Mouse (Mus musculus) intestine, embryonic 16.5 days (tissue): ENCODE results near the gene Casp3. TPM values are rescaled to one million over a fixed set of nuclear protein-coding genes. Genes with fewer than 3 reads are reported as not detected.
"Not testable (repeated sequence)": the region's sequence is repeated elsewhere in the genome, so short reads cannot be mapped to it uniquely, and the experiment has no call there.

Source experiments
- ATAC-seq: fragments of 200-750 bp; cut with Nextera tagmentation; 2 replicates; pipeline ENCODE4 v1.8.0; 2017; ENCODE audit warnings: moderate TSS enrichment, moderate library complexity
- H3K27ac ChIP-seq: fragments of 300-500 bp; sonication (generic); 2 replicates; pipeline ENCODE4 v1.5.1; 2014; ENCODE audit warnings: mild to moderate bottlenecking, low read length
- H3K27me3 ChIP-seq: fragments of 300-500 bp; sonication (generic); replicated peaks from 2 replicates; pipeline ENCODE4 v1.6.1; 2014; ENCODE audit warnings: low read length, control low read depth, mixed read lengths; ENCODE audit not compliant: control insufficient read depth, insufficient read depth
- H3K36me3 ChIP-seq: fragments of 300-500 bp; sonication (generic); 2 replicates; pipeline ENCODE4 v1.6.1; 2014; ENCODE audit warnings: low read length, control low read depth; ENCODE audit not compliant: control insufficient read depth, insufficient read depth
- H3K4me1 ChIP-seq: fragments of 300-500 bp; sonication (generic); 2 replicates; pipeline ENCODE4 v1.6.1; 2014; ENCODE audit warnings: low read length, control low read depth, mixed read lengths; ENCODE audit not compliant: control insufficient read depth, insufficient read depth
- H3K4me2 ChIP-seq: fragments of 300-500 bp; sonication (generic); 2 replicates; pipeline ENCODE4 v1.6.1; 2014; ENCODE audit warnings: low read depth, low read length, control low read depth
- H3K4me3 ChIP-seq: fragments of 300-500 bp; sonication (generic); 2 replicates; pipeline ENCODE4 v1.5.1; 2014; ENCODE audit warnings: mild to moderate bottlenecking, low read length
- H3K9ac ChIP-seq: fragments of 300-500 bp; sonication (generic); 2 replicates; pipeline ENCODE4 v1.6.1; 2014; ENCODE audit warnings: low read depth, low read length
- H3K9me3 ChIP-seq: fragments of 300-500 bp; sonication (generic); 2 replicates; pipeline ENCODE4 v1.6.1; 2016; ENCODE audit warnings: low read length, control low read depth; ENCODE audit not compliant: control insufficient read depth
- WGBS: fragments of 180-500 bp; shearing (Covaris S2); extraction: QIAGEN DNeasy Blood & Tissue Kit; methylation state at CpG from one replicate; pipeline ENCODE4 v1.1.7; 2014; 5-methylcytosine and 5-hydroxymethylcytosine counted together
- polyA plus RNA-seq: library from polyadenylated mRNA; unstranded; fragments of >200 nt; fragmentation: Nextera tagmentation; extraction: Ambion mirVana; gene quantifications from 2 replicates; pipeline ENCODE4 v1.2.1, GENCODE M21; 2015

The Casp3 gene
- polyA plus RNA-seq: 55.3 and 59.6 TPM in 2 replicates

- peak; percentile 97 for ATAC-seq
- H3K4me1 ChIP-seq: peaks cover 10% of the 10 kb centered on the region; the same call in 1 of the 2 replicates
- under 1% methylated on average over 54 of the region's 54 CpGs for WGBS
- H3K36me3 ChIP-seq: no peaks in the 10 kb centered on the region
- peak within 1 kb of the TSS; percentile 85 for H3K9ac ChIP-seq
- H3K27ac ChIP-seq: peak within 1 kb of the TSS; percentile 90
- H3K9me3 ChIP-seq: no peaks in the 10 kb centered on the region
- H3K4me2 ChIP-seq: peak within 1 kb of the TSS; percentile 95
- peak within 1 kb of the TSS; percentile 87 for H3K4me3 ChIP-seq
- no peaks in the 10 kb centered on the region for H3K27me3 ChIP-seq
Measured at GRCm38 (mm10) chr8:46616879-46617689, at the start of gene Casp3, which contains the start of gene Primpol. Gene Casp3 (plus strand): TSS chr8:46617291. Gene Primpol (minus strand): TSS chr8:46617212.

GRCm38 (mm10) chr8:46567946-46568345 is 49.1 kb upstream of the Casp3 start:
- no peak overlapping the region for H3K4me3 ChIP-seq
- no peak overlapping the region for H3K27ac ChIP-seq
- H3K4me1 ChIP-seq: peaks cover 7% of the 10 kb centered on the region
- H3K9me3 ChIP-seq: no peaks in the 10 kb centered on the region
- H3K4me2 ChIP-seq: no peak overlapping the region
- no peaks in the 10 kb centered on the region for H3K27me3 ChIP-seq
- 83% methylated on average over 8 of the region's 8 CpGs for WGBS
- no peaks in the 10 kb centered on the region for H3K36me3 ChIP-seq
- no peak for ATAC-seq
- H3K9ac ChIP-seq: no peak overlapping the region

- 79% methylated on average over 2 of the region's 2 CpGs for WGBS
- no peak for ATAC-seq
Measured at GRCm38 (mm10) chr8:46568942-46569341, 48.1 kb upstream of the Casp3 start.

DNA sequence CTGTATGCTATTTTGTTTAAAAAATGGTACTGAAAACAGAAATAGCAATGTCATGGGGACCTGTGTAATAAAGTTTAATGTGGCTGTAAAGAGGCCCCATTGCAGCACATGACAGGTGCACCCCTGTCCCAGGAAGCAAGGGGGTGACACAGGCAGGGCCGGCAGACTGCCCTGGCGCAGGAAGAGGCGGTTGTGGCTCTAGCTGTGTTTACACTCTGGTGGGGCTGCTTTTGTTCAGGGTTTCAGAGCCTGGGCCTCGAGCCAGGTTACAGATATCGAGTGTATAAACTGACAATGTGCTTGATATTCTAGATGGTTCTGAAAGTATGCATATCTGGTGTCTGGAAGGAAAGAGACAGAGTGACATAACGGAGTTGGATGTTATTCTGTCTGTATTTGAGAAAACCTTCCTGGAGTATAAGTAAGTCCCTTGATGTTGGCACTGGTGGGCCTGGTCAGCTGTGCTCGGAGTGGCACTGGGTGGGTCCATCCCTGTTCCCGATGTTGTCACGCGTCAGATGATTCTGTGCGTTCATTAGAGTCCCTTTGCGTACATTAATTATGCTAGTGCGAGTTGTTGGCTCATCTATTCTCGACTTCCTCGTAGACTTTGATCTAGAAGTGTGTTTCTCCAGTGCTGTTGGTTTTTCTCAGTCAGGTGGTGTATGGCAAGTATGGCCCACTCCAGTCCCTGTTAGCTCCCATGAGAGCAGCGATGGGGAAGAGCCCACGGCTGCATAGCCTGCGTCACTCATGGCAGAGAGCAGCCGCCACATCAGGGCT is 47.2 kb upstream of the Casp3 start:
- H3K9me3 ChIP-seq: no peaks in the 10 kb centered on the region
- H3K4me3 ChIP-seq: no peak overlapping the region
- no peaks in the 10 kb centered on the region for H3K27me3 ChIP-seq
- peak; percentile 84 for ATAC-seq
- H3K9ac ChIP-seq: no peak overlapping the region
- H3K4me1 ChIP-seq: peaks cover 7% of the 10 kb centered on the region
- 67% methylated on average over 19 of the region's 19 CpGs for WGBS
- no peaks in the 10 kb centered on the region for H3K36me3 ChIP-seq
- peak overlapping the region; percentile 60 for H3K27ac ChIP-seq
- no peak overlapping the region for H3K4me2 ChIP-seq

More at GRCm38 (mm10) chr8:46568942-46569341, 48.1 kb upstream of the Casp3 start:
- Histone ChIP-seq H3K9me3 (no peaks in the 10 kb centered on the region), H3K4me3 (no peak overlapping the region), H3K4me2 (no peak overlapping the region), H3K27ac (no peak overlapping the region), H3K27me3 (no peaks in the 10 kb centered on the region), H3K9ac (no peak overlapping the region), H3K4me1 (peaks cover 7% of the 10 kb centered on the region), H3K36me3 (no peaks in the 10 kb centered on the region)

DNA sequence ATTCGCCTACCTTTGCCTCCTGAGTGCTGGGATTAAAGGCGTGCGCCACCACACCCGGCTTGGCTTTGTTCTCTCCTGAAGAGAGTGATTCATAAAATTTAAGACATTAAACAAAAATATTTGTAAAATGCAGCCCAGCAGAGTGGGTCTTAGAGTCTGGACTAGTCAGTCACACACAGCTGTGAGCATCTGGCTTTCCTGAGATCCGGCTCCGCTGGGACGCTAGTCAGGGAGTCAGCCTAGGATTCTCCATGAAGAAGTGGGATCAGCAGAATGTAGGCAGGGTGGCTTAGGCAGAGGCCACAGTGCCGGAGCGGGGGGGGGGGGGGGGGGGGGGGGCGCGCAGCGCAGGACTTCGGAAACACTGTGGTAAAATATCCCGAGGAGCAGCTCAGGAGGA is 46.4 kb upstream of the Casp3 start:
- 71% methylated on average over 10 of the region's 14 CpGs for WGBS
- ATAC-seq: peak; percentile 45

GRCm38 (mm10) chr8:46573446-46573845 is 43.6 kb upstream of the Casp3 start:
- no peak for ATAC-seq
- H3K9me3 ChIP-seq: no peaks in the 10 kb centered on the region
- no peak overlapping the region for H3K4me3 ChIP-seq
- H3K4me1 ChIP-seq: peaks cover 7% of the 10 kb centered on the region
- H3K4me2 ChIP-seq: no peak overlapping the region
- no peak overlapping the region for H3K9ac ChIP-seq
- no peaks in the 10 kb centered on the region for H3K27me3 ChIP-seq
- H3K36me3 ChIP-seq: peaks cover 7% of the 10 kb centered on the region; the same call in 1 of the 2 replicates
- WGBS: 97% methylated on average over 2 of the region's 2 CpGs
- no peak overlapping the region for H3K27ac ChIP-seq

More for the DNA sequence above, 46.4 kb upstream of the Casp3 start:
- Histone ChIP-seq H3K27ac (0 out of 2 replicates have a peak overlapping the region, but pooled peaks have one; percentile 60), H3K36me3 (peaks cover 2% of the 10 kb centered on the region; the same call in 1 of the 2 replicates), H3K9me3 (no peaks in the 10 kb centered on the region), H3K4me2 (no peak overlapping the region), H3K4me3 (no peak overlapping the region), H3K9ac (no peak overlapping the region), H3K27me3 (no peaks in the 10 kb centered on the region), H3K4me1 (peaks cover 7% of the 10 kb centered on the region)

DNA sequence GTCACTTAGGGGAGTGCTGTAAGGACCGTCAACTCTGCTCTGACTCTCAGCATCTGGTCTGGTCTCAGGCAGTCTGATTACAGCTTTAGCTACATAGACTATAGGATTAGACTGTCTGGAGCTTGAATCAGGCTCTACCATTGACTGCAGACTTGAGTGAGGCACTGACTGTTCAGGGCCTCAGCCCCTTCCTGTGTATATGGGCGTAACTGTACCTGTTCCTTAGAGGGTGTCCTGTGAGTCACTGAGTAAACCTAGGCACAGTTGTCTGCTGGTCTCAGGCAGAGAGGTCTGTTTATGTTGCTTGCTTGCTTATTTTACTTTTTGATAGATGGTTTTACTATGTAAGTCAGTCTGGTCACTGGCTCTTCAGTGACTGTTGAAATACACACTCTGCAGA is 43.1 kb upstream of the Casp3 start:
- Histone ChIP-seq H3K4me2 (no peak overlapping the region), H3K9ac (no peak overlapping the region), H3K36me3 (peaks cover 10% of the 10 kb centered on the region; the same call in 1 of the 2 replicates), H3K4me1 (peaks cover 7% of the 10 kb centered on the region), H3K27me3 (no peaks in the 10 kb centered on the region), H3K9me3 (no peaks in the 10 kb centered on the region), H3K27ac (no peak overlapping the region), H3K4me3 (no peak overlapping the region)
- WGBS: 82% methylated on average over 2 of the region's 2 CpGs
- ATAC-seq: 0 out of 2 replicates have a peak, but pooled peaks have one; percentile 32

DNA sequence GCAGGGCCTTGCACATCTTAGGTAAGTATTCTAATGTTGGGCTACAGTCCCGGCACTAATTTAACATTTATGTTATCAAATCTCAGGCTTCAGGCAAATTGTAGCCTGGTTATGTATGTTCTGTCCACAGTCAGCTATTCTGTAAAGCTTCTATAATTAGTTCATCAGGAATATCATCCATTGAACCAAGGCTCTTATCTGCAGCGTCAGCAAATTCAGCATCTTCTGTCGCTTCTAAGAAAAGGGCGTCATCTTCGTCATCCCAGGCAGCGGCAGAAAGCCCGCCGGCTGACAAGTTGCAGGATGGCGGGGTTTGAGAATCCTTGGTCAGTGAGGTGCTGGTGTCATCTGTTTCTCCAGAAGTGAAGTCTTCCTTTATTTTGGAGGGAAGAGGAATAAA is 38.3 kb upstream of the Casp3 start:
- no peak overlapping the region for H3K4me2 ChIP-seq
- H3K27ac ChIP-seq: no peak overlapping the region
- no peaks in the 10 kb centered on the region for H3K27me3 ChIP-seq
- 94% methylated on average over 9 of the region's 9 CpGs for WGBS
- no peaks in the 10 kb centered on the region for H3K4me1 ChIP-seq
- H3K9ac ChIP-seq: no peak overlapping the region
- no peaks in the 10 kb centered on the region for H3K9me3 ChIP-seq
- ATAC-seq: no peak
- H3K36me3 ChIP-seq: peaks cover 10% of the 10 kb centered on the region; the same call in 1 of the 2 replicates
- no peak overlapping the region for H3K4me3 ChIP-seq

- H3K9me3 ChIP-seq, ATAC-seq: not testable (repeated sequence)
- WGBS: 63% methylated on average over 4 of the region's 4 CpGs
Measured at GRCm38 (mm10) chr8:46584328-46584727, 32.8 kb upstream of the Casp3 start.

More at GRCm38 (mm10) chr8:46584328-46584727, 32.8 kb upstream of the Casp3 start:
- not testable (repeated sequence) for H3K27ac ChIP-seq, H3K4me3 ChIP-seq, H3K4me2 ChIP-seq, H3K27me3 ChIP-seq, H3K9ac ChIP-seq, H3K4me1 ChIP-seq, H3K36me3 ChIP-seq
